Mouse (Mus musculus) large intestine, adult 2 months (tissue): ENCODE data around the gene Sik1. TPM values are rescaled to one million over a fixed set of nuclear protein-coding genes. Genes with fewer than 3 reads are reported as not detected.

Experiments
- DNase-seq: peaks from one replicate; pipeline ENCODE4 v3.0.0-alpha.2; 2012; ENCODE audit warnings: low read depth, low spot score
- whole genome bisulfite sequencing: fragments of 180-500 bp; shearing (Covaris S2); methylation state at CpG from one replicate; pipeline ENCODE4 v1.1.7; 2018; 5-methylcytosine and 5-hydroxymethylcytosine counted together
- polyA plus RNA-seq: library from polyadenylated mRNA; depleted of rRNA; stranded (reverse); fragments of >200 nt; gene quantifications from 2 replicates; pipeline ENCODE4 v1.2.3, GENCODE M21; 2012

Sik1 gene
- polyA plus RNA-seq, 1 experiment: 4.7 TPM

GRCm38 (mm10) chr17:31858786-31859185 is 3.2 kb upstream of the Sik1 start:
- DNase-seq: no peak
- WGBS: 93% methylated on average over 2 of the region's 2 CpGs

GRCm38 (mm10) chr17:31857903-31858426 is 2.4 kb upstream of the Sik1 start:
- DNase-seq: no peak
- 88% methylated on average over 3 of the region's 3 CpGs for WGBS

- no peak for DNase-seq
- 95% methylated on average over 4 of the region's 4 CpGs for WGBS
Measured at GRCm38 (mm10) chr17:31857251-31857650, 1.6 kb upstream of the Sik1 start.

- no peak for DNase-seq
- 19% methylated on average over 17 of the region's 17 CpGs for WGBS
Measured at GRCm38 (mm10) chr17:31856519-31857160, 1.0 kb upstream of the Sik1 start.

GRCm38 (mm10) chr17:31854770-31855596 is 621 bp downstream of the Sik1 start:
- 1% methylated on average over 72 of the region's 73 CpGs for WGBS

GRCm38 (mm10) chr17:31853448-31854188 is 2.0 kb downstream of the Sik1 start:
- DNase-seq: no peak
- WGBS: 43% methylated on average over 17 of the region's 17 CpGs

More at GRCm38 (mm10) chr17:31854770-31855596, 621 bp downstream of the Sik1 start:
- DNase-seq: no peak

- WGBS: 64% methylated on average over 12 of the region's 12 CpGs
- DNase-seq: no peak
Measured at GRCm38 (mm10) chr17:31852782-31853447, 2.7 kb downstream of the Sik1 start.

- DNase-seq: no peak
- 52% methylated on average over 6 of the region's 6 CpGs for WGBS
Measured at GRCm38 (mm10) chr17:31851816-31852476, 3.7 kb downstream of the Sik1 start.

- WGBS: 93% methylated on average over 17 of the region's 17 CpGs
- DNase-seq: no peak
Measured at GRCm38 (mm10) chr17:31850457-31850980, 5.1 kb downstream of the Sik1 start.

- WGBS: 88% methylated on average over 13 of the region's 13 CpGs
- DNase-seq: no peak
Measured at GRCm38 (mm10) chr17:31846970-31847369, 8.6 kb downstream of the Sik1 start.

- whole genome bisulfite sequencing: 86% methylated on average over 9 of the region's 9 CpGs
- DNase-seq: no peak
Measured at GRCm38 (mm10) chr17:31846352-31846751, 9.3 kb downstream of the Sik1 start.

GRCm38 (mm10) chr17:31843891-31844290 is 11.7 kb downstream of the Sik1 start:
- 71% methylated on average over 1 of the region's 1 CpGs for WGBS
- no peak for DNase-seq

GRCm38 (mm10) chr17:31842930-31843822 is 12.4 kb downstream of the Sik1 start:
- 84% methylated on average over 12 of the region's 12 CpGs for WGBS
- no peak for DNase-seq

- WGBS: 17% methylated on average over 18 of the region's 18 CpGs
- no peak for DNase-seq
Measured at GRCm38 (mm10) chr17:31841842-31842611, 13.6 kb downstream of the Sik1 start.

GRCm38 (mm10) chr17:31841453-31841841 is 14.2 kb downstream of the Sik1 start:
- DNase-seq: no peak
- 90% methylated on average over 3 of the region's 3 CpGs for WGBS

GRCm38 (mm10) chr17:31840423-31841003 is 15.1 kb downstream of the Sik1 start:
- DNase-seq: no peak
- 59% methylated on average over 6 of the region's 6 CpGs for WGBS

- 59% methylated on average over 7 of the region's 7 CpGs for WGBS
- DNase-seq: no peak
Measured at GRCm38 (mm10) chr17:31836772-31837171, 18.8 kb downstream of the Sik1 start.
